Mouse (Mus musculus) NIH3T3 (cell line): ENCODE measurements at regions not wholly inside any gene's neighbourhood (a gene's known extent, or its start where the extent isn't known, plus 50 kb on each side); places are given as distances from the start of the nearest gene placed in this dataset.

ENCODE experiments used
- DNase-seq: peaks from one replicate; pipeline ENCODE4 v3.0.0-alpha.2; 2012; ENCODE audit warnings: low read depth

DNA sequence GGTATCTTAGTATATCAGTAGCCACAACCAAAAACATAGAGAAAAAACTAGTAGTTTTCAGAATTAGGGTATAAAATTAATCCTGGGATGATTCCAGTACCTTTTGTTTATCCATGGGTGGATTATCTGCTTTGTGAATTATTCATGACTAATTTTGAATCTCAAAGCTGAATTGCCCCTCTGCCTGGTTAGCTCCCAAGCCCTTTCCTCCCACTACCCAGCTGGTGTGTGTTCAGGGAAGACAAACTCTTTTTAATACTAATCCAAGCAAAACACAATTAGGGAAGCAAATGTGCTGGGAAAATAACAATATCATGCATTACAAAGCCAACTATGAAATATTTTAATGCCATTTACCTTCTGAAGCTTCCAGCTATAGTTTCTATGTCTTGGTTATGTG is 347.4 kb downstream of the Gm43517 start:
- no peak for DNase-seq

DNA sequence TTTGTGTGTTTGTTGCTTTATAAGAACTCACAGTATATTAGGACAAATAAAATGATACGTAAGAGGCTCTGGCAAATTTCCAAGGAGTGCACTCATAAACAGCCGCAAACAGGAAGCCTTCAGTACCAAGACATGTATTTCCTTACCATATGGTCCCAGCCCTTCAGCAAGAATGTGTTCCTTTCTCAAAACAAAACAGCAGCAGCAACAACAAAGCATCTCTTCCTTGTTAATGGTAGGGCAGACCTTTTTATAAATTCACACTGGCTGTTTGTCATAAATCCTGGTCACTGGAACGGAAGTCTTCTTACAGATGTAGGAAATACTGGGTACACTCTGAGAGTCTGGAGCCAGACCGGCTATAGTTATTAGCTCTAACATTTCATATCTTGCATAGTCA is 352.1 kb downstream of the Gm43517 start:
- DNase-seq, result peak; percentile 2

DNA sequence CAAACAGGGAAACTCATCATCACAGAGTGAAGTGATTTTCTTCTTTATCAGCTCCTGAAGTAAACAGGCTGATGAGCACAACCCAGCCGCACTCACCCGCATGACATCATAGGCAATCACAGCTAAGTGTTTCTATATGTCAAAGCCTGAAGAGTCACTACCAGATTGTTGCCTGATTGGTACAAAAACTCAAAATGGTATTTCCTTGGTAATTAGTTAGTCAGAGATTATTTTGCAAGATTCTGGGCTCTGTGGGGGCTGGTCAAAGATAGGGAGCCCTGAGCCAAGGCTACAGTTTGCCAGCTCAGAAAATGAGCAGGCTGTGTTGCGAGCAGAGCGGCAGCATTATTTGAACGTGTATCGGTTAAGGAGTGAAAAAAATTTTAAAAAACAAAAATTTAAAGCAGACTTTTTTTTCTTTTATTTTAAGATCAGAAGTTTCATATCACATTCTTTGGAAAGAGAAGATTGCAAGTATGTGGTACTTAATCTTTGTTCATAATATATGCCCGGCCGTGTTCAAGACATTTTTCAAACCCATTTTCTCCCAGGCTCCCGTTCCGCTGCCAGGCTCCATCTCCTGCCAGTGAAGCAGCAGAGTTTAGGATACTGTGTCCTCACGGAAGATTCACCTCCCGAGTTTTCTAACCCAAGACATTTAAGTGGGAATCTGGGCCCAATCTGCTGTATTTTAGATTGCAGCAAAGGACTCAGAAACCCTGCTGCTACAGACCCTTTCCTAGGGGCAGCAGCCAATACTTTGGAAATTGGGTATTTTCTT is 355.2 kb downstream of the Gm43517 start:
- DNase-seq, result peak; percentile 2

DNA sequence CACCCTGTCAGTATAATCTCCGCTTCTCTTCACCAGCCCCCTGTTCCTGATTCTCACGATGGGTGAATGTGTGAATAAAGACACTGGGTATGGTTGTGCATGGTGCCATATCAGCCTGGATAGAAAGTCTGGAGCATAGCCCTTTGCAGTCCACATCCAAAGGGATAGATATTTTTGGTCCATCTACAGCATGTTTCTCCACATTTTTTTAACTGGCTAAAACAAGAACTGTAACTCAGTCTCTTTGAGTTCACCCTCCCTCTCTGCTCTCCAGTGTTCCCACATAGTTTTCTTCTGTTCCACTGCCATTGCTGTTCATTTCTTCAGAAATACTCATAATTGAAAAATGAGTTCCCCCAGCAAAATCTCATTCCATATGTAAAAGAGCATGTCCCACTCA is 358.4 kb downstream of the Gm43517 start:
- DNase-seq, result no peak

DNA sequence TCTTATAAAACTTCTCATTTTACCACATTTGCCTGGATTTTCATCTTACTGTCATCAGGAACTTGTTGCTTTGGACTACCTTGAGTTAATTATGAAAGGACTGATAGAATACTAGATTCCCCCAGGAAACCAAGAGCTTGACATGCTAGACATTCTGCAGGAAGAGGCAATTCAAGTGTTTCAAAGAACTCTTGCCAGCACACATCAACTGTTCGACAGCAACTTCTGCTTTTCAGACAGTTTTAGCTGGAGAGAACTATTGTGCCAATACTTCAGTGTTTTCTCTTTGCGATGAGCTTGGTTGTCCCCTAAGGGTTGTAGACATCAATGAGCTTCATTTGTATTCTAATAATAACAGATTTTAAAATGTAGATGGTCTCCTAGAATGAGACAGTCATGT is 362.1 kb downstream of the Gm43517 start:
- DNase-seq, result no peak

DNA sequence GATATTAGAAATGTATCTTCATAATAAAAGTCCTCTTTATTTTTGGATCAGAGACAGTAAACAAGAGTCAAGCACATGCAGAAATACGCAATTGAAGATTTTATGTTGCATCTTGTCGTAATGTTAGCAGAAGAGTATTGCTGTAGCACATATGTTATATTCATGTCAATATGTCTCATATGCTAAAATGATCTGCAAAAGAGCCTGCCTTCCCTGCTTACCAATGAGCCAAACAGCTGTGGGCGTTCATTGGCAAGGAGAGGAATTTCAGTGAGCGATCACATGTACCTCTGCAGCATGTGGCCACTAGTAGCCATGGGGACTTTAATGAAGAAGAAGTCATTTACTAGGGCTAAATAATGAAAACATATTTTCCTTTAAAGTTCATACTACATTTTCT is 373.4 kb downstream of the Gm43517 start:
- DNase-seq, result no peak

DNA sequence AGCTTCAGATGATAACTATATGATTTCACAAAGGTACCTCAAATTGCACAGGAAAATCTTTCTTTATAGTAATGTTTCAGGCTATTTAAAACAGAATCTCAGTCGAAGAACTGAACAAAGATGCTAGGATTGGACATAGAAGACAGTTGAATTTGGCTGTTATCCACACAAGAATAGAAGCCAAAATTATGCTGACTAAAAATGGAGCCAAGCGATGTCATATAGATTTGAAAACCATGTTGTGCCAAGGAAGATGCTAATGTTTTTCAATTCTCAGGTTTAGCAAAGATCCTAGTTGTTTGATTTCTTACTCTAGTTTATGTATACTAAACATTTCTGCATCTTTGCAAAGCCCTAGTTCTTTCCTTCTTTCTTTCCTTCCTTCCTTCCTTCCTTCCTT is 379.6 kb downstream of the Gm43517 start:
- DNase-seq, result no peak

DNA sequence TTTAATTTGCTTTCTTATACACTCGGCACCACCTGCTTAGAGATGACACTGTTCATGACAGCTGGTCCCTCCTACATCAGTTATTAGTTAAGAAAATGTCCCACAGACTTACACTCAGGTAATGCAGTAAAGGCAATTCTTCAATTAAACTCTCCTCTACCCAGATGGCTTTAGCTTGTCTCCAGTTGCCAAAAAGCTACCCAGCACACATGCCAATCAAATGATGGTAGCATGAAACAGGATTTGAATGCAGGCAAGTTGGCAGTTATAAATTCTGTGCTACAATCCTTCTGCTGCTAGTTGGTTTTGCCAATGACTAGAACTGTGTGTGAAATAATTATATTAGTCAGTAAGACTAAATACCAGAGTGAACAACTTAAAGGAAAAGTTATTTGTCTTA is 423.4 kb downstream of the Gm43517 start:
- no peak for DNase-seq

DNA sequence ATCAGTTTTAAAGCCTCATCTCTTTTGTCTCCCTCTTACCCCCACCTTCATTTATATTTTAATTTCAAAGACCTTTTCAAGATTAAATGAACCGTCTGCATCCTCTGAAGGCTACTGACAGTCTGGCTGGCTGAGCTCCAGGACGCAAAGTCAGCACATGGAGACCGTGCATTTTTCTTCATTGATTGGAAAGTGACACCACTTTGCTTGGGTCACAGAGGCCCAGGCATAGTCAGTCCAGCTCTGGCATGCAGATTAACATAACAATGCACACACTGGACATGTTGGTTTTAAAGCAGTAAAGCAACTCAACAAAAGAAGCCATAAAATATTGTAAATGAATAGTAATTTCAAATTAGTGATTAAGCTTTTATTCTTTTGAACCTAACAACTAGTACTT is 429.7 kb downstream of the Gm43517 start:
- no peak for DNase-seq

DNA sequence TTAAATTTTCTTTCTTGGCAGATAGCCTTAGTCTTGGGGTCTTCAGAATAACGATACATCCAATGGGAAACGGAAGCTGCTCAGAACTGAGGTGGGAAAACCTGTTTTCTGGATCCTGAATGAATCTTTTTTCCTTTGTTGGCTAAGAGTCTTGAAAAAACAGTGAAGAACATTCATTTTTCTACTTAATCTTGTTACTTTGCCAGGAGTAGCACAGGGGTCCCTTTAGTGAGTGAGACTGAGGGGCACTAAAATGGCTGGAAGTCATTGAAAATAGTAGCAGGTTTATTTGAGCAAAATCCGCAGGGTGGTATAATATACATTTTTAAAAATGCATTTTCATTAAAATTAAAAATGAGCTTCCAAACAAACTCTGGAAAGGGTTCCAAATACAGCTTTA is 442.8 kb downstream of the Gm43517 start:
- DNase-seq, result no peak

DNA sequence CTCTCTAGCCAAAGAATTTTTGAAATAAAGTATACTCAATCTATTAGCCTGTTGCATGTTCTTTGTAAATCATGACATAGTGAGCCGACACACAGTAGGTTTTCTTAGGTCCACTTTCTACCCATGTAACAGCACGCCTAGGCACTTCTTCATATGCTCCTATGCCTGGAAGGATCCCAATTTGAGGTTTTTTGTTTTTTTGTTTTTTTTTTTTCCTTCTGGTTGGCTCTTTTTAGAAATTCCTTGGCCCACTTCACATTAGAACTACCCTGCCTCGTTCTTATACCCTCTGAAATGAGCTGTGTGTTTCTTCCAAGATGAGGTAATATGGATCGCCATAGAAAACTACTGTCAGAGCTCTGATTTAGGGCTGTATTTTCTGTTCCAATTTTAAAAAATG is 443.6 kb downstream of the Gm43517 start:
- DNase-seq, result no peak

DNA sequence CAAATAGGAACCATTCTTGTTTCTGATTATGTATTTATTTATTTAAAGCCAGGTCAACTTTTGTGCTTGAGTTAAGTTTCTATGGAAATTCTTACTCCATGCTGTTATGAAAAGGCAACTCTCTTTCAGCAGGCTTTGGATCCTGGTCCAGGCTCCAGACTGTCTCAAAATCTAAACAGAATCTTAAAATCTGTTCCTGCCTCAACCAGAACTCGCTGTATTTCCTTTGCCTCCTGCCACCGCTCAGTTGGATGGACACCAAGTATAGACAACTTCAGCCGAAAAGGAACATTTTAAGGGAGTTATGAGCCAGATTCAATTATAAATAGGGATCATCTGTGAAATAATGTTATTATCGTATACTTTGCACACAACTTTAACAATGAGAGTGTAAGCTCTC is 445.7 kb downstream of the Gm43517 start:
- no peak for DNase-seq

DNA sequence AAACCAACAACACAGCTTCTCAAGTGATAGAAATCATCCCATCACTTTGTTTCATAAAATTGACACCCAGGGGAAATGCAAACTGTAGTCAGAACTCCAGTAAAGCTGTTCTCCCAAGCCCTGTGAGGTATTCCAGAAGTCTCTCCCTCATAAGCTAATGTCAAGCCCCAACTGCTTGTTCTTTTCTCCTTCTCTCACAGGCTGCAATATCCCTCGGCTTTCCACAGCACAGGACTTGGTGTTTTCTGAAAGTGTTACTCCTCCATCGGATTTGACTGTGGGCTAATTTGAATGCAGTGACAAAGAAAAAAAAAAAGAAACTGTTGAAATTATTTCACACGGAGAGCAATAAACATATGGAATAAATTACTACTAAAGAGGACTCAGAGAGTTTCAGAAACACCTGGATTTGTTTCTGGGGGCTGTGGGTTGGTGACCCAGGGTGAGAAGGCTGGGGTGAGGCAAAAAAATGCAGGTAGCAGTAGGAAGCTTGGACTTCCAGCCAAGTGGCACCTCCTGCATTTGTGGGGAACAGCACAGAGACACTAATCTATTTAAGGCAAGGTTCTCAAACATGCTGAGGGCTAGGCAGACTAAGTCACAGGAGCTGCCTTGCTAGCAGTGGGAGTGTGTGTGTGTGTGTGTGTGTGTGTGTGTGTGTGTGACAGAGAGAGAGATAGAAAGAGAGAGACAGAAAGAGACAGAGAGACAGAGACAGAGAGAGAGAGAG is 447.3 kb downstream of the Gm43517 start:
- DNase-seq, result no peak

DNA sequence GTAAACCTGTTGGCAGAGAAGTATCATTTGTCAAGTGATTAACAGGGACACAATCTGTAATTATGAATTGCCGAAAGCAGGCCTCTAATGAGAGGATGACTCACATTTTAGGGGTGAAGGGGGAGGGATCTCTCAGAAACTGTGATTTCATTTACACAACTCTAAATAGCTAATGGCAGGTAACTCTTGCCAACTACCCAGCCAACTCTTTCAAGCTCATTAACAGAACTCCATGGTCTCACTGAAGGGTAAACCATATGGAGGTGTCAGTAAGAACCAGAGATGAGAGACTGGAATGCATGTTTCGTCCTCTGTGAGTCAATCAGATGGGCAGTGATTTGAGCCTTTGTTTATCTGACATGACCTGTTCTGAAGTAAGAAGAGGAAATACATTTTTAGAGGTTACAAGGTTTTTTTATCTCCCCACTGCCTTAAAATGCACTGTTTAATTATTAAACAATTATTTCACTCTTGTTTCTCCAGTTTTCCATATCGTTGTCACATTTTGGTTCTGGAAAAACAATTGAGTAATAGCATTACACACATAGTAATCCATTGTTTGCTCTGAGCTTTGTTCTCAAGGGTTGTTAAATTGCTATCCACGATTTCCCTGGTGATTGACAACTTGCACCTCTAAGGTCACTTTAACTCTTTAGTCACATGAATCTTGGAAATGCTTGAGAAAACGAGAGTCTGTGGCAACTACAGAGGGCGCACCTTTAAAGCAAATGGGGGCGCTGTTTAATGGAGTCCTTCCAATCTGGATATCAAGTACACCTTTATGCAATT is 451.5 kb downstream of the Gm43517 start:
- DNase-seq, result peak; percentile 3

DNA sequence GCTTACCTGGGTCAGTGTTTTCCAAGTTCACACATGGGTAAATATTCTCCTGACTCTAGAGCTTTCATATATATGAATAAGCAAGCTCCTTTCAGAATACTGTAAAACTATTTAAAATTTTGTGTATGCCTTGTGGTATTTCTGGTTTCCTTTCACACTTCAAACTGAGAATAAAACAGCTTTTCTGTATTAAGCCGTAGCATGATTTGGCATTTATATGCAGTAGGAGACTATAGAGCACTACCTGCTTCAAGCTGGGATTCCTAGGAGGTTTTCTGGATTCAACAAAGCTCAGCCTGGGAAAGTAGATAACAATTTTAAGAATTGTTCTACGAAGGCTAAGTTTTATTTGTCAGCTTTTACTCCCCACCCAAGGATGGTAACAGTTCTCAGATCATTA is 500.5 kb downstream of the Gm43517 start:
- DNase-seq, result no peak

DNA sequence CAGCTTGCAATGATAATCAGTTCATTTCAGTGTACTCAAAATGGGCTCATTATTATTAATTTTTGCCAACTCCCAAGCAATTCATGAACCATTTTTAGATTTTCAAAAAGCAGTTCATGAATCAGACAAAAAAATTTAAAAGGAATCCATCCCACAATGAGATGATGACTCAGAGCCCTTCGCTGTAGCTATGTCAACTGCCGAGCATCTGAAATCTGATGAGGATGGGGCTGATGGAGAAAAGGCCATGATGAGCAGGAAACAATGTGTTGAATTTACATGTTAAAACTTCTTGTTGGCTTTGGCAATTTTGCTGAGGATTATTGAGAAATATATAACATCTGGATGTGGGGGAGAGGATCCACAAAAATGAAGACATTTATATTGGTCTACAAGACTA is 502.3 kb downstream of the Gm43517 start:
- DNase-seq, result peak; percentile 83

DNA sequence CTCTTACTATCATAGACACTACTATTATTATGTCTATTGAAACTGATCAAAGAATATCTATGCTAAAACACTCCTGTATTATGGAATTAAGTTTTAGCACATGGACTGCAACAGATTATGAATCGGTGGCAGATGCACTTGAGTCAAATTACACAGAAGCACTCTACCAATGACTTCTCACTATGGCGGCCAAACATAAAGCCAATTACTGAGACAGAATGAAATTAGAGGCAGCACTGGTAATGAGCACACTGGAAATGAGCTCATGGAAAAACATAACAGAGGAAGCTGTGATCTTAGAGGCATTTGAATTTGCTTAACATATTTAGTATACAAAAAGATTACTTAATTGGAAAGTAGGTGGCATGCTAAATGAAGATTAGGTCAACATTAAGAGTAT is 512.8 kb downstream of the Gm43517 start:
- DNase-seq, result no peak

DNA sequence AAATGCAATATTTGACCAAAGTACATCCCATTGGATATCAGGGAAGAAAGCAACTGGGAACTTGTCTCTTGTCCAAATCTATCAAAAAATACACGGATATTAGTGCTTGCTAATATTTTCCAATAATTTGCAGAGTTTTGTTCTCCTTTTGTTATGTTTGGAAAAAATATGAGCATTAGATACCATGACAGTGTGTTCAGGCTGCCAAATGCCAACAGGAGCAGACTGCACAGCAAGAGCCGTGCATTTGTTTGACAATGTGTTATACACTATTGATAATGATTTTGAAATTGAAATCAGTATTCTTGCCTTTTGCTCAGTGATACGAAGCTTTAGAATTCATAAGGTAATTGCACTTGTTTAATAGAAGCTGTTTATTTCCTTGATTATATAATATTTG is 530.7 kb downstream of the Gm43517 start:
- no peak for DNase-seq

DNA sequence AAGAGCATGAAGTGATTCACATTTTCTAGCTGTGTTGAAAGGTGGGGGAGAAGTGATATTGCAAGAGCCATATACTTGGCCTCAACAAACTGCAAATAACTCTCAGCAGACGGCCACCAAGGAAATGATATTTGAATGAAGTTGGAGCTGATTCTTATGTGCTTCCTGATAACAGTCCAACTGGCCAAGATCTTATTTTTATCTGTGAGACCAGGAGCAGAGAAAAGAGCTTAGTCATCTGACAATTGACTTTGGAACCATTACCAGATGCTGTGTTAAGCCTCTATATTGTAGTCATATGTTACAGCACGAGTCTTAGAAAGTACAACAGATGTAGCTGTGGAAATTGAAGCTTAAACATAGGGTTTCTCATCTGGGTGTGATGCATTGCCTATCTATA is 536.6 kb downstream of the Gm43517 start:
- peak; percentile 75 for DNase-seq

DNA sequence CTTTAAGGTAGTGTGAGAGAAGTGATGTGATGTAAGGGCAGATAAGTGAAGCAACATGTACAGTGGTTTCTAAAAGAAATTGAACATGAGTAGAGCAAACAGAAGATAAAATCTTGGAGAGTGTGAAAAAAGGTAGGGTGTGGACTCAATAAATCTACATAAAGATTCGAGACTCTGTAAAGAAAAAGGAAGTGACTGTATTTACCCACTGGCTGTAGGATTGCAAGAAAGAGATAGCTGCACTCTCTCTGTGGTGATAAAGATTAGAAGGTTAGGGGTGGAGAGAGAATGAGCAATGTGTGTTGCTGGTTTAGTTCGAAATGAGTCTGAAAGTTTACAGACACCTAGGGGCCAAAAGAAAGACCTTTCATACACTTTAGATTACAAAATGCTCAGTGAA is 555.8 kb downstream of the Gm43517 start:
- no peak for DNase-seq

DNA sequence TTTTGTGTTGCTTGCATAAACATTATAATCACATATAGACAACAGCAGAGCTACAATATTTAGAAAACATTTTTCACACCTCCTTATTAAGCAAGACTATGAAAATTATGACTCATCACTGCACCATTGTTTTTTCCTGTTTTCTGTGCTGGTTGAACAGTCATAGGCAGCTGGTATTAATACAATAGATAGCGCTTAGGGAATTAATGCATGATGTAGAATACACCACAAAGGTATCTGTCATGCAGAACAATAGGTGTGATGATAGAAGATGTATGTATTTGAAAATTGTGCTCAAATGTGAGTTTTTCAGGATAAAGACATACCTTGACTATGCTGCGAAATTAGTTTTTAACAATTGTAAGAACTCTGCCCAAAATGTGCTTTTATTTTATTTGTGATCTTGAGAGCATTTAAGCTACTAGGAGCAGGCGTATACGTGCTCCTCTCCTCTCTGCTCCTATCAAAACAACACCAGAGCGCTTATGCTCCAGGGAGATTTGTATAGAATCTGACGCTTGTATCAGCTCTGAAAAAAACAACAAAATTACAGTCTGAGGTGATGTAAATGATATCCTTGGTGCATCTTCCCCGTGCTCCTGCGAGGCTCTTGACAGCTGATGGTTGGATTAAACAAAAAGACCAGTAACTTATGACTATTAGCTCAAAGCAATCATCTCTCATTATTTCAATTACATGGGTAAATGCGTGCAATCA is 560.1 kb downstream of the Gm43517 start:
- no peak for DNase-seq

DNA sequence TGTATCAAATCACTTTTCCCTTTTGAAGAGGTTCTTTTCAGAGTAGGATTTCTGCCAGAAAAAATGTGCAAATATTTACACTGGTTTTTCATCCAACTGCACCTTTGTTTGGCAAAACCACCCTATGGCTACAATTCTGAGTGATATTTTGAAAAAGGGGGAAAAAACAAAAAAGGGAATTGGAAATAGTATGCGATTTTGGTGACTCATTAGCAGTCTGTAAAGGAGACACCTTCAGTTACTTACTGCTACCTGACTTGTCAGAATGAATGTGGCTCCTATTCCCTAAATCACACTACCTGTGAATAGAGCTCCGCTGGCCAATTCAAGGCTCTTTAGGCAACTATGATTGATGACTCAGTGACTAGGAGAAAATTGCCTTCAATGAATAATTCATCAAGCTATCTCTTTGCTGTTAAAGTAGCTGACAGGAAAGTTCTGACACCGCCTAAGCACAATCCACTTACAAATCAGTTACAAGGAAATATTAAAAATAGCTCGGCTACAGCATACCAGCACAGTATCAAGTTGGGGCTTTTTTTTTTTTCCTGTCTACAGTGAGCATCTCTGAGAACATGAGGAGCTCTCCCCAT is 560.8 kb downstream of the Gm43517 start:
- DNase-seq, result no peak
